Mouse (Mus musculus) layer of hippocampus, adult 9-11 months (tissue): ENCODE measurements around the gene Magi1.

ENCODE experiments used
- DNase-seq: peaks from one replicate; pipeline ENCODE4 v3.0.0; 2022

The Magi1 gene

DNA sequence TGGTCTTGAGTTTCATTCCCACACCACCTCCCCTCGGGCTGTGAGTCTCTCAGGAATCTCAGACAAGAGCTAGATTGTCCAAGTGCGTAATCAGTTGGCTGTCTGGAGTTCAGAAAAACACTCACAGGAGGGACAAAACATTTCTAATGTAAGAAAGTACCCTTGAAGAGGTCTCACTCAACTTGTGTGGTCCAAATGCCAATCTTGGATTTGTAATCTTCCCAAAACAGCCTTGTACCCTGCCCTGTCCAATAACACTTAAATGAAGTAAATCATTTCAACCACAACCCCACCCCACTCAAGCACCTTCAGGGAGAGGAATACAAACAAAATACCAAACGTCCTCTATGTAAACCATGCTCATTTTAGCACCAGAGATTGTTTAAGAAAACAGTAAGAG lies 82.8 kb downstream of the Magi1 start:
- no peak for DNase-seq

DNA sequence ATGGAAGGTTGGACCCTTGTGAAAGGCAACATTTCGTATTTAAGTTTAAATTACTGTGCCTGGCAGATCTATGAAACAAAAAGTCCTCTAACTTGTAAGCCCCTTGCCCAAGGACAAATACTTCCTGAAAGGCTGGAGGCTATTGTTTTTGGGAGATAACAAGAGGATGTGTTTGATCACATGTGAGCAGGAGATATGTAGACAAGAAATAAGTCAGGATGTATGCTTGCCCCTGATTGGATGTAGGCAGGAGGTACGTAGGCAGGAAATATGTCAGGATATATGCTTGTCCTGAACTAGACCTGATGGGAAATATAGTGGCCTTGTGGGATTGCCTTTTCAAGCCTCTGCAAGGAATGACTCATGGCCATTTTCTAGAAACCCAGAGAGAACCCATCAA lies 84.0 kb downstream of the Magi1 start:
- DNase-seq, result no peak

DNA sequence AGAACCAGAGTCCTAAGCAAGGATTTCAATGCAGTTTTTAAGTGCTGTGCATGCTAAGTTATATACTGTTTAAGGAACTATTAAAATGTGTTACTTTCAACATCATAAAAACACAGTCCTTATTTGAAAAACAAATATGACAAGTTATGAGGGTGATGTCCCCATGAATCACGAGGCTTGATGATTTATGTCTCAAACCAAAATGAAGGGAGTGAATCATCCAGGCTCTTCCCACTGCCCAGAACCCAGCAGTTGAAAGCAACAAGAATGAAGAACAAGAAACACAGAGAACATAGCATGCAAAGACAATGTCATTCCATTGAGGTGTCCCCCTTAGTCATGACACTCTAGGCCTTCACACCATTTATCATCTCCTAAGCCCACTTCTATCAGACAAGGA lies 85.9 kb downstream of the Magi1 start:
- no peak for DNase-seq

DNA sequence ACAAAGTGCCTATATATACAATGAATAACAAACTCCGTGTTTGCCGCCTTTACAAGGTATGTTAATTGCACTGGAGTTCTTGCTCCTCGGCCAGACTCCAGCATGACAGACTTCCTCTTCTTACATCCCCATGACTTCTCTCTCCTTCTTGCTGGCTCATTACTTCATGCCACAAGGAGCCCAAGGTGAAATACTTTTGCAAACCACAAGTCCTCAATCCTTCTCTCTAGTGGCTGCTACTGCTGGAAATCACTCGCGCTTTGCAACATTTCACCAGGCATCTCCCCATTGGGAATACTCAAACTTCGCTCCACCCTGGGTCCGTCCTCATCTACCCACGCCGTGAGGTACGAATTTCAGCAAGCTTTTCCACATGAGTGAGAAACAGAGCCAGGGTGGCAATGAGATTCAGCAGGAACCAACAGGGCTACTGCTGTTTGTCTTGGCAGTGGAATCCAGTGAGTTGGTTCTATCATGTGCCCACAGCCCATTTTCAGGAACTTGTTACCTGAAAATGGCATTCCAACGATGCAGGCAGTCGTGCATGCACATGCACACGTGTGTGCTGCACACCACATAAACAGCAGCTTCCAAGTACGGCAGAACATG lies 88.3 kb downstream of the Magi1 start:
- DNase-seq, result no peak

DNA sequence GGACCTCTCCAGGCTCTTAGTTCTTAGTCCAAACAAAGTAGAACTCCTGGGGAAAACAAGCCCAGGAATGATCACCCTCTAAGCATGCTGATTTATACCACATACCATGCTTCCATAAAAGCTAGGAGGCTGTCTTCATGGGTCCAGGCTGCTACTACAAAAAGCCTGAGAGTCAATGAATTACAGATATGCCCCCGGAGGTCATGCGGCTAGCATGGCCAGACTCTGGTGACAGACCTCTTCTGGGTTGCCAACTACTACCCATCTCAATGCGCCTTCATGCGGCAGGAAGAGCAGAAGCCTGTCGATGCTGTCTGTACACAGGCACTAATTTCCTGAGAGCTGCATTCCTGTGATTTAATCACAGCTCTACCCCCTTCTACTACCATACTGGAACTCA lies 92.9 kb downstream of the Magi1 start:
- DNase-seq, result no peak

DNA sequence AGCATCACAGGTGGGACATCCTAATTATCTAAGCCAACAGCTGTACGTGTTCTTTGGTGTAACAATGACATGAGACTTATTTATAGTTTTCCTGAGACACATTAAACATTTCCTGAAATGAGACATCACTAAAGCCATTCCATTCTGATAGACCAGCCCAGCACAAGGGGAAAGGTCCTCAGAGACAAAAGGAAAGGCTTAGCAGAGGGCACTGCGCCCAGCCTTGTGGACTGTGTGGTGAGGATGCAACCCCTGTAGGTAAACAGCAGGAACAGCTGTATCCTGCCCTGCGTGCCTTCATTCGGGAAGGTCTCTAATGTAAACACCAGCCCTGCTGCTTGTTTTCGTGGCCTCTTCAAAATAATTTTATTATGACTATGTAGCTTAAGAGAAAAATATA lies 94.3 kb downstream of the Magi1 start:
- DNase-seq, result no peak

DNA sequence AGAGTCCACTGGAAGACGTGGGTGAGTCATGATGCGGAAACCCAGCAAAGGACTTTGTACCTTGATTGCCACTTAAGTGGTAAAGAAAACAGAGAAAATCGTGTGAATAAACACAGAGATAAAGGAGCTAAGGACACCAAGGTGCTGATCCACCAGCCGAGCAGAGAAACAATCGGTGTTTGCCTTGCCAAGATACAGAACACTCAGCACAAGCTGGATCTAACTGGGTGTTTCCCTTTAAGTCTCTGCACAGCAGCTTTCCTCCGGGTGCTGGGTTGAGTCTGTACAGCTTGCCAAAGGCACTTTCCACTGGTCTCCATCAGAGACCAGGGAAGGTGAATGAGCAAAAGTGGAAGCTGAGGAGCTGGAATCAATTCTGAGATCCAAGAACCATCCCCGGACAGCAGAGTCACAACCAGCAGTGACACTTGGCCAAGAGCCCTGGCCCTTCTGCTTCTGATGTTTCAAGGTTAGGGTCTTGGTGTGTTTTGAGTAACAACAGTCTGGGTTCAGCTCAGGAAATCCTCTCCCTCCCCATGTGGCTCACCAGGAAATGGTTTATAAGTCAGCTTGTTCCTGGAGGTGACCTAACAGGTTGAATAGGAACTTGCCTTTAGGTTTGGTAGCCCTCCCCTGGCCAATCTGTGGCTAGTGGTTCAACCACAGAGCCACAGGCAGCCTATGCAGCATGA lies 96.9 kb downstream of the Magi1 start:
- no peak for DNase-seq

DNA sequence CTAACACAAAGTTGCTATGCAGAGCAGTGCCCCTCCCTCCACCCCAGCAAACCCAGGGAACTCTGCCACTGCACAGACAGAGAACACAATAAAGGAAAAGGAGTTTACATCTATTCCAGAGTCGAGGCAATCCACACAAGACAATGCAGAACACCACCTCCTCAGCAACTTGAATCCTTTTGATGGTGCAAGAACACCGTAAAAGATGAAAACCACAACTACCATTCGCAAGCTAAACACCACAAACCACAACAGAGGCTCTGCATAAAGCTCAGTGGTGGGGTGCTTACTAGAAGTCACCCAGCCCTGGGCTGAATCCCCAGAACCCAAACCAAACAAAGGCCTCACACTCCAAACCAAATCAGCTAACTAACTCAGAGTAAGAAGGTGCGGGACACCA lies 99.4 kb downstream of the Magi1 start:
- DNase-seq, result no peak

DNA sequence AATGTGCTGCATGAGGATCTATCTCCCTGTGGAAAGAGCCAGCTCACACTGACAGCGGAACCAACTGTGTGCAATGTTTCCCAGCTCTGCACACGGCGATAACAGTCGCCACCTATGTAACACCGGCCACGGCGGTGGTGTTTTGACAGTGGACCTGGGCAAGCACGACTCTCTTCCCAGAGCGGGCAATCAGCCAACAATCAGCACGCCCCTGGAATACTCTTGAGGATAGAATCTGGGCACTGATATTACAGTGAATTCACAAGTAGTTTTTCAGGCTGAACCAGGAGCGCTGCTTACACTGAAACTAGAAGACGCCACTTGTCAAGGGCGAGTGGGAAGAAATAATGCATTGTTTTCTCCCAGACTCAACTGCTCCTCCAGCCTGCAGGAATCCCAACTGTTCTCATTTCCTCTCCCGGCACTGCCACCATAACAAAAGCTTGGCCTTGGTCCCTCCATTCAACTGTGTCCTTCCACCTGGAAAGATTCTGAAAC lies 100.3 kb downstream of the Magi1 start:
- DNase-seq, result no peak

DNA sequence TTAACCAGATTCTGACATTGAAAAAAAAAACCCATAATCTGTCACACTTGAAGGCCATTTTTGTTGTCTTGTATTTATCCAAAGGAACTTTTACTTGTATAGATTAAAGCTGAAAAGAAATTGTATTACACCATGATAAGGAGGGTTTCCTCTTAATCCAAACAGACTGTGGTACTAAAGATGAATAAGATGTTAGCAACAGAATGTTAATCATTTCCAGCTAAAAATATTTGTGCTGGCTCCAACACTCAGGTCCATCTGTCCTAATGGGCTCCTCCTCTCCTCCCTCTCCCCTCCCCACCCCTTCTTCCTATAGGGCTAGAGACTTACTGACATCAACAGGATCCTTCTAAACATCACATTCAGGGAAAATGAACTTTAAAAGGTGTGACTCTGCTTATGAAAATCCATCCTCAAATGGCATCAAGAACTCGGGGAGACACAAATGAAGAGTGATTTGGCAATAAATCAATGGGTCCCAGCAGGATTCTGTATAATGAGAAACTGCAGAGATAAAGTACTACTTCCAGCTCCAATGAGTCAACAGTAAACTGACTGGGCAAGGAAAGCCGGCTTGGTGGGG lies 102.0 kb downstream of the Magi1 start:
- DNase-seq, result no peak

DNA sequence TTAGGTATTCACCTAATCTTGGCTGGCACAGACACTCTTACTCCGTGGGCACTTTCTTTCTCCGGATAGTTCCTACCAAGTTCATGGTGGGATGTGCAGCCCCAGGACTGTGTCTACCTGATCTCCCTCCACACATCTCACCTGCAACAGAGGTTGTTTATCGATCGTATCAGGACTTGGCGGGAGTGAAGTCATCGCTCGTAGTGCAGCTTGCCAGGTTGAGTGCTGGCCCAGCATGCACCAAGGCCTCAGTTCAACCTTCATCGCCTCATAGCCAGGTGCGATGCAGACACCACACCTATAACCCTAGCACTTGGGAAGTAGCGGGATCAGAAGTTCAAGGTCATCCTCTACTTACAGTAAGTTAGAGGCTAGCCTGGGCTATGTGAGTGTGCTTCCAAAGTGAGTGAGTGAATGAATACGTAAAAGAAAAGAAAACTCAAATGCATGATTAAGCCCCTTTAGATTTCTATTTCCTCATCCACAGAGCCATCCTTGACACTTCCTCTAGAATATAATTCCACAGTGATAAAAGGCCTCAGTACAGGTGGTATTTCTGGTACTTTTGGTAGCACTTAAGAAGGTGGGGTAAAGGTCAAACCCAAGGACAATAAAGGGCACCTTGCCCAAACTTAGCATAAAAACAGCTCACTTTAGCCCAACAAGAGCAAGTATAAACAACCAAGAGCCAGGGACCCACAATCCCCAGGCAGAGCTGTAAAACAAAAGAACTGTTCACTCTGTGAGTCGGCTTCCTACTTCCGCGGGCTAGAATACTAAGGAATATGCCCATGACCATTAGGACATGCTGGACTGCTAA lies 103.2 kb downstream of the Magi1 start:
- DNase-seq, result no peak

DNA sequence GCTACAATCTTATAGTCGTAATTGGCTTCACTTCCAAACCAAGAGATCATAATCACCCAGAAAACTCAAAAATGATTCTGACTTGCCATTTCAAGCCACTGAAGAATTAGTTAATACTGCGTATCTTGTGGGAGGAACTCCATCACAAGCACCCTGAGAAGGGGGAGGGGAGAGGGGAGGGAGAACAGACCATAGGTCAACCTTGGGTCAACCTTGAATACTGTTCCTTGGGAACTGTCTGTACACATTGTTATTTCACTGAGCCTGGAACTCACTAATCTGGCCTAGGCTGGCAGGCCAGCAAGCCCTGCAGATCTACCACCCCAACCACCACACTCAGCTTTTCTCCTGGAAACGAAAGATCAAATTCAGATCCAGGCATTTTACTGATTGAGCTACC lies 106.2 kb downstream of the Magi1 start:
- no peak for DNase-seq

DNA sequence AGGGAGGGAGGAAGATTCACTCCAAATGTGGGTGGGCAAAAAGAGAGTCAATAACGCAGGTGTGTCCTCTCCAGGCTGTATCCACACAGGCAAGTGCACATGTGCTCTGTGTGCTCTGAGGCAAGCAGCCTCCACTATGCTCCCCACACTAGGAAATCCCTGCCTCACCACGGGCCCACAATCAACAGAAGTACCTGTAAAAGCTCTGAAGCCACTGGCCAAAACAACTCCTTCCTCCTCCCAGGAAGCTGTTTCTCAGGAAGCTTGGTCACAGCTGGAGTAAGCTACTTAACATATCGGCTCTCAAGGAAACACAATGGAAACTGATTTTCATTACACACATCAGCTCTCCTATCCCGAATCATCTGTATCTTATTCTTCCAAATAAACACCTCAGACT lies 107.0 kb downstream of the Magi1 start:
- DNase-seq, result no peak

DNA sequence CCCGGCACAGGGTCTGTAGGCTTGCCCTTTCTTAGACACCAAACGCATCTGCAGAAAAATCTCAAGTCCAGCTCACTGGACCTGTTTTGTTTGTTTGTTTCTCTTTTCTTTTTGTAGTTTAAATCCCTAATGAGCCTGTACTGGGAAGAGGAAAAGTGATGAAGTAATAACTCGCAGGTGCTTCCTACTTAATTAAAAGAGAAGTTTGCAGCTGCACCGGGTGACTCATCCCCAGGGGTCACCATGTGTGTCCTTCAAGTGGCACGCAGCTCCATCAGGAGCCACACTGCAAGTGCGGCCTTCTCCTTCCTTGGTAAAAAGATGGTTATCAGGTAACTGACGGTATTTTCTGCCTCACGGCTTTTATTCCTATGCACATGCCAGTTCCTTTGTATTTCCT lies 112.5 kb downstream of the Magi1 start:
- no peak for DNase-seq

DNA sequence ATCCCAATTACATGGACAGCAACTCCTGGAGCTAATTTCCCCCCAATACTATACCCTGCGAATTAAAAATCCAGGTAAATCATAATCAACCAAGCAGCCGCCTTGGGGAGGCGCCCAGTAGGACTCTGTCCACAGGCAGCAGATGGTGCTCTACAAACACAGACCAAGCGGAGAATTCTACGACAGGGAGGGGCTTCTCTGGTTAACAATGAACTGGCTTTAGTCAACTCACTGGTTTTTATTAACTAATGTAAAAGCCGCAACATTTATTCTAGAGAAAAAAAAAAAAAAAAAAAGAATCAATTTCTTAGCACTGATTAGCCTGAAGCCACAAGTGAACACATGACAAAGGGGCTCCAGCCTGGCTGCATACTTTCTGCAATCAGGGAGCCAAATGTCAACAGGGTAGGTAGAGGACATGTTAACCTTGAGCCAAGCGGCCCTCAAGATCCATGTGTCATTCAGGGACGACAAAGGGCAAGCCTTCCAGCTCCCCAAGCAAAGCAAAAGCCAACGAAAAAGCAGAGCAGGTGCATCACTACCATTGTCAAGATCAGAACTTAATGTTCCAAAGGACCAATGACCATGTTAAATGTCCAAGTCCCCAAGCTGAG lies 114.0 kb downstream of the Magi1 start:
- DNase-seq, result no peak

DNA sequence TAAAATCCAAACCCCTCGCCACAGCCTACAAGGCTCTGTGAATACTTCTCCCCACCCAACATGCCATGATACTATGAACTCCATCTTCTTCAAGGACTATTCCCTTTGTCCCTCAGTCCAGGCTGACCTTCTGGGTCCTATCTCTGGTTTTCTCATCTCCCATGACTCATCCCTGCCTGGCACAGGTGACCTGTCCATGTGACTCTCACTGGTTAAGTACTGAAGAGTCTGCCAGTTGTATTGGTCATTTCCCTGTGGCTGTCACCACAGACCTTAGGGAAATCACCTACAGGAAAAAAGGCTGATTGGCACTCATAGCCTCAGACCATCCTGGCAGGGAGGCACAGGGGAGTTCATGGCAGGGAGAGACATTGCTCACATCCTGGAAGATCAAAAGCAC lies 117.8 kb downstream of the Magi1 start:
- no peak for DNase-seq

DNA sequence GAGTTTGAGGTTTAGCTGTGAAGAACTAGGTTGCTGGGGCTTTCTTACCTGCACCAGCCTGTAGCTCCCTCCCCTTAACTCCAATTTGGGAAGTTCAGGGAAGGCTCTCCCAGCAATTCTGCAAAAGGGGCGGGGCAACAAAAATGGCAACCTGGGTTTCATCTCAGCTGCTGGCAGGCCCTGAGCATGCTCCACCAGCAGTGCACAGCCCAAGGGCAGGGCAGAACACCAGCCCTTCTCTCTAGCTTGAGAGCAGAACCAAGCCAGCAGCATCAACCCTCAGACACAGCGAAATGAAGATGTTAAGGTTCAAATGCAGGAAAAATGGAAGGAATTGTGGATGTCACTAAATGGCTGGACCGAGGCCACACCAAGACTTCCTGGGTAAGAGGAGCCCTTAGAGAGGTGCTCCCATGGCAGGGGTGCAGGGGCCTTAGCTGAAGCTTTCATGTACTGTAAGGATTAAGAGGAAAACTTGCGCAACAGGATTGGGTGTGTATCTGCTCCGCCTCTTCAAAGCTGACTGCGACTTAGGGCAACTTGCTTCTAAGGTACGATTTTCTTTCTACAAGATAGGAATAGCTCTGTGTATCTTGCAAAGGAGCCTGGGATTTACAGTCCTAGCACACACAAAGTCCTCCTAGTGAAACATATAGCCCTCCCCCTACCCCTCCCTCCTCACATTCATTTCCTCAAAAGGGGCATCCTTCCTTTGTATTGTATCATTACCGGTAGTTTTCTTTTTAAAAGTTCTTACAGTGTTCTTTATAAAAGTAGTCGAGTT lies 118.8 kb downstream of the Magi1 start:
- DNase-seq, result no peak

DNA sequence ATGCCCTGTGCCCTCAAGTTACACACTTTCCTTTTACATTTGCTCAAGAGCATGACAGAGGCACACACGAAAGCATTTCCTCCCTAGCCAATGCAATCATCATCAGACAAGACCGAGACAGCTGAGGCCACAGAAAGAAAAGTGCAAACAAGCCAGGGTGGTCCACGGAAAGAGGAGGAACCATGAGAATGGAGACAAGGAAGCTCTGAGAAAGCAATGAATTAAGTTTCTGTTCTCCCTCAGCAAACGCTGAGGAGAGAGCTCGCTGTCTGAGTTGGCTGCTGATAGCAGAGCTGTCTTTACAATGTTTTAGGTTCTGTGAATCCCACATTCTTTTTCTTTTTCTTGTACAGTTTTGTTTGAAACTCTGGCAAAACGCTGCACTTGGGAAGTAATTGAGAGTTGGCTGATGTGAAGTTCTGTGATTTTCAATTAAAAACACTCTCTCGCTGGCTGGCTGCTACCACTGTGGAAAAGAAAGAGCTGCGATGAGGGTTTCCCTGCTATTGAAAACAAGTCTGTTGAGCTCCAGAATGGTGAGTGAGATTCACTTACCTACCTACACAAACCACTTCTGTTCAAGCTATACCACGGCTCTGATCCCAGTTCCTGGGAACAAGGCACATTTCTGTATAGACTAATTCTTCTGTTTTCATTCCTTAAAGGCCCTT lies 120.3 kb downstream of the Magi1 start:
- DNase-seq, result peak; percentile 49

DNA sequence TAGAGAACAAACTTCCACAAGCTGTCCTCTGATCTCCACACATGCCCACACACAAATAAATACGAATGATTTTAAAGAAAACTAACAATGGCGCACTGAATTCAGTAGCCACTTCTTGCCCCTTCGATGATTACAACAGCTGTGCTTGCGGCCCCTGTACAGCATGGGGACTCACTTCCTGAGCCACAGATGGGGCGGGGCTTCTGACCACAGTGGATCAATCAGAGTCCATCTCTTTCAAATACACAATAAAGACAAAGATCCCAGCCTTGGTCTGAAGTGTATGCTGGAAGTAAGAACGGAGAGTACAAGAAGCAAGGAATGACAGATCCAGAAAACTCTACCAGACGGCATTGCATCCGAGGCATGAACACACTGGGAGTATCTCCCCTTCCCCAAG lies 120.8 kb downstream of the Magi1 start:
- DNase-seq, result no peak

DNA sequence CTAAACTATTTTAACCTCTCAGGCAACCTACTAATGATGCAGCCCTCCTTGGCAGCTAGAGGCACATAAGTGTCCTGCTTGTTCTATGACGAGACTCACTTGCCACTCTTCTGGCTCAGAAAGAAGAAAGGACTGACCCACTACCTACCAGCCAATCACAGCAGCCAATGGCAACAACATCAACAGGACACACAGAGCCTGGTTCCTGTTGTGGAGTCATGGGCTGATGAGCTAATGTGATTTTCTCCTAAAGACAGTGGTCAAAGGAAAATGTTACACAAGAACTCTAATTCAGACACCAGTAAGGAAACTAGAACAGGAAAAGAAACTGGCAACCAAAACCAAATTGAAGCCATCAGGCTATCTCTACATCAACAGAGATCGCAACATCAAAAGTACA lies 124.5 kb downstream of the Magi1 start:
- DNase-seq, result peak; percentile 71

DNA sequence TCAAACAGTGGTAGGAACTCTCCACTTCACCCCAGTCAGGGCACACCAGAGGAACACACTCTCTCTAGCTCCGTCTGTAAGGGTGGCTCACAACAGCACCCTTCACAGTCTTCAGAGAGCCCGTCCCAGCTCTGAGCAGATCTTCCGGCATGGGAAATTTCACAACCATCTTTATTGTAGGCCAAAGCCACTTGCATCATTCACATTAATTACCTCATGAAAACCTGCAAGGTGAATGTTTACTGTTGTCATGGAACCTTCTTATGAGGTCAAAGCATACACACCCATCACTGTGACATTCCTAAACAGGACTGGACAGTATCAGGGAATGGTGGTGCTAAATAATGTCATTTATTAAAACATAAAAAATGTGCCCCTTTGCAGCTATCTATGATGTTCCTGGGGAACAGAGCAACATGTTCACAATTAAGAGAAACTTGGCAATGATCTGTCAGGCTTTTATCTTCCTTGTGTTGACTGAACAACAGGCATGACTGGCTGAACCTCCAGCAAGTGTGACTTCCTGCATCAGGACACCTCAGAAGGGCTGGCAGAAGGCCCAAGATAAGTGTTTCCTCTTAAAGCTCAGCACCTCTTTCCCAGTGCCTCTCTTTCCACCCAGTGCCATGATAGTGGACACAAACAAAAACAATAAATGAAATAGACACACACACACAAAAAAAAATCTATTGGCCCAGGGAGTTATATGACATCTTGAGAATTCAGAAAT lies 125.4 kb downstream of the Magi1 start:
- DNase-seq, result peak; percentile 36
